Mouse (Mus musculus) adrenal gland, postnatal 10 days (tissue): Measurements from ENCODE around the gene Sult2b1. TPM values are rescaled to one million over a fixed set of nuclear protein-coding genes. Genes with fewer than 3 reads are reported as not detected.
A peak's percentile ranks its signal among the peaks of the same experiment; 100 is the strongest.

Experiments
- DNase-seq: peaks from one replicate; pipeline ENCODE4 v3.0.0; 2021; ENCODE audit warnings: mixed read lengths
- long read RNA-seq, 2 experiments: library from polyadenylated mRNA; stranded (forward); transcript quantifications; one replicate each; pipeline ENCODE4 v2.0.0; 2021
- total RNA-seq, 2 experiments: library from RNA; stranded (reverse); gene quantifications; 2 replicates each; pipeline ENCODE4 v1.2.3; 2021

Gene Sult2b1
- under 1 TPM; 0.39 to 0.45 TPM for total RNA-seq
- long read RNA-seq, experiment 1 = 0 reads
- long read RNA-seq, experiment 2 = 0 reads

DNA sequence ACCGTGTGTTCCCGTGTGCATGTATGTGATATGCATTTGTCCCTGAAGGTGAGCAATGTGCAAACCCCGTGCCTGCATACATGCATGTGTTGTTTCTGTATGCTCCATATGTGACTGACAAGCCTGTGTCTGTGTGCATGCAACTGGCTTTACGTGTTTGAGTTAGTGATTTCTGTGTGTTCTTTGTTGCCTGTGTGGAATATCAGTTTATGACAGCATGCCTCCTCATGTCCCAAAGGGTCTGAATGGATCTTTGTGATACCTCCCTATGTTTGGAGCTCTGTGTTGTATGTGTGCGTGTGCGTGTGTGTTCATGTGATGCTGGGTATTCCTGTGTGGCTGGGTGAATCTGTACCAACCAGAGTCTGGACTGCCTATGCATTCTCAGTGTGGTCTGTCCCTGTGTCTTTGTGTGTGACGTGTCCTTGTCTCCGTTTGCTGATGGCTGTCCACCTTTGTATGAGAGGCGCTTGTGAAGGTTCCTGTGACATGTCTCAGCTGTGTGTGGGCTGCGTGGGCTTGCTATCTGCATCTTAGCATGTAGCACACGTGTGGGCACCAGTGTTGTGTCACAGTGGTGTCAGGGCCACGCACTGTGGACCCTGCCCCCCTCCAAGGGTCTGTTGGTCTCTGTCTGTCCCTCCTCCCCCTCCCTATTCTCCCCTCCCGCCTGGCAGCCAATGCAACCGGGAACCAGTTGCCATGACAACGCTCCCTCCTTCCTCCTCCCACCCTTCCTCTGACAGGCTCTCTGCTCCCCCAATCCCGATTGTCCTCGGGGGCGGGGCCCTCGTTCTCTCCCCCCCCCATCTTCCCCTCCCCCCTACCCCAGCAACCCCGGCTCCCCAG is at the start of gene Sult2b1:
Gene Sult2b1, minus strand, starts transcription at position 146 of the 849 bp plus-strand sequence.
- DNase-seq = peak; percentile 64

DNA sequence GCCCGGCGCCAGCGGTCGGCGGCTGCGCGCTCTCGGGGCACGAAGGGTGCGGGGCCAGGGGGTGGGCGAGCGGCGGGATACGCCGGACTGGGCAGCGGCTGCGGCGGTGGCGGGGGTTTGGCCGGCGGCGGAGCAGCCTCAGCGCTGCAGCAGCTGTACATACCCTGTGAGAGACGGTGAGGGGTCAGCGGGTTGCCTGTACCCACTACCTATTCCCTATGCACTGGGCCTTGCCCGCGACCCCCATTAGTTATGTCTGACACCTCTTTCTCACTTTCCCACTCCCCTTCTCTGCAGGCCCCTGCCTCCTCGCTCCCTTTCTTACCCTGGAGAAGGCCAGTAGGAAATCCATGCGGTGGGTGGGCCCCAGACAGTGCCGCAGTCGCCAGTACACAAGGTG is 49.5 kb upstream of the Sult2b1 start:
- DNase-seq = no peak

DNA sequence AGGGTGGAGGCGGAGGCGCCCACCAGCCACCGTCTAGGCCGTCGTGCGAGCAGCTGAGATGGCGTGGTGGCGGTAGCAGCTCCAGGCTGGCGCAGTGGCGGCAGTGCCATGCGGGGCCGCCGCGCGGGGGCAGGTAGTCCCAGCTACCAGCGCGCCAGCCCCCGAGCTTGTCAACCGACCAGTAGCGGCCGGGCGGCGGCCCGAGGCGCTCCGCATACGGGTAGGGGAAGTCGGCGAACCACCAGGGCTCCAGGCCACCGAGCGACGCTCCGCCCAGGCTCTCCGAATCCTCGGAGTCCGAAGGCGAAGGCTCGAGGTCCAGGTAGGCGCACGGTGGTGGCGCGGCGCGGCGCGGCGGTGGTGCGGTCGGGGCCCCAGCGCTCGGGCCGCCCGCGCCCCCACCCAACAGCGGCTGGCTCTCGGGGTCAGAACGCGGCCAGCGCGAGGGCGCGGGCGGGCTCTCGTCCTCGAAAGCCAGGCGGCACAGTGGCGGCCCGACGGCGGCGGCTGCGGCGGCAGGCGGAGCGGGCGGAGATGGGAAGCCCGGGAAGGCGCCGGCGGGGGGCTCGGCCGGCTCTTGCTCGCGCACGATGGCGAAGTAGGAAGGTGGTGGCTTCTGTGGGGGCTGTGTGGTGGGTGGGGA is 48.8 kb upstream of the Sult2b1 start:
- peak; percentile 35 for DNase-seq

DNA sequence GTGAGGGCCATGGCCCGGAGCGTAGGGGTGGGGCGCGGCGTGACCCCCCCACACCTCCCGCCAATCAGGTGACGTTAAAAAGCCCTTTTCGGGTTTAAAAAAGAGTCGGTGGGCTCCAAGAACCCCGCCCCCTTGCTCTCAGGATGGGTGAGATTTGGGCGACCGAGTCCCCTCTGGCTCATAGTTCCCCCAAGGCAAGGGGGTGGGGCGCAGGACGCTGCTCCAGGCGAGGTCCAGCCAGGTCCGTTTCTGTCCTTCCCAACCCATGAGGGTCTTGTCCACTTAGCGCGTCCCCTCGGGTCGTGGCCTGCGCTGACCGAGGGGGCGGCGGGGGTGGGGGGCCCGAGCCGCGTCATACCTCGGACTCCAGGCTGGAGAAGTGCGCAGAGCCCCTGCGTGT is 48.0 kb upstream of the Sult2b1 start:
- no peak for DNase-seq

DNA sequence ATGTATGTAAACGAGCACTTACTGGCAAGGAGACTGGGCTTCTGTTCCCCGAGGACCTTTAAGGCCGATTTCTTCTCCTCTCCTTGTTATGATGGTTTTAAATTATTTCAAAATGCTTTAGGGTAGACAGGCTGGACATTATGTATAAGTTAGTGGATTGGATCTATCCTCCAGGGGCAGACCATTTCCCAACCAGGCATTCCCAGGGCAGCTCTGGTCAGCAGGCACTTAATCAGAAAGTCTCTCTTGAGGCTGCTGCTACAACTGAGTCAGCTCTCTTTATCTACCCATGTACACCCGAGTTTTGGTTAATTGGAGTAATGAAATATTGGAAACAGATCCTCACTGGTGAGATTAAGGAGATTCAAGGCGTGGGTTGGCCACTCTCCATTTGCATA is 46.7 kb upstream of the Sult2b1 start:
- DNase-seq = no peak

DNA sequence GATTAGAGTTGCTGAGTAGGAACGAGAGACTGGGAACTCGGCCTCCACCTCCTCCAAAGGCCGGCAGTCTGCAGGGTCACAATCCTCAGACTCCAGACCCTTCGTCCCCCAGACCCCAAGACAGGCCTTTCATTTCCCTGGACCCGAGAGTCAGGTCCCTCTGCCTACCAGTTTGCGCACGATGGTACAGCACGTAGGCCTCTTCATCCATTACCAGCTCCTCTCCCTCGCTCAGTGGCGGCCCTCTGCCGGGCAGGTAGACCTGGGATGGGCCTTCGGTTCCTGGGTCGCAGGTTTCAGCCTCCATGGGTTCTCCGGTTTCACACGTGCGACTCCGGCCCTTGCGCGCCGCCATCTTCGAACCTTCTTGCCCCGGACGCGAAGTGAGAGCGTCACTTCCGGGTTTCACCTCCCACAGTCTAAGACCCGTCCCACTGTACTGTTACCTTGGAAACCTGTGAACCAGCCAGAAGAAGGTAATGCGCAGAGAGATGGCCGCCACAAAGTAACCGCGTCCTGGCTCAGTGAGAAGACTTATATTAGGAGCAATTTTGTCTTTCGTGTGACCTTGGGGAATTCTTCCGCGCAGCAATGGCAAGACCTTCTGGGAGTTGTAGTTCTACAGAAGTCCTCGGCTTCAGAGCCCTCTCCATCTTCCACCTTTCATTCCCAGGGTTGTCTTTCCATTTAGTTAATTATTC is 46.1 kb upstream of the Sult2b1 start, which contains the start of gene Grwd1:
Gene Grwd1, minus strand, starts transcription at position 518 of the 701 bp plus-strand sequence.
- DNase-seq = peak; percentile 90

DNA sequence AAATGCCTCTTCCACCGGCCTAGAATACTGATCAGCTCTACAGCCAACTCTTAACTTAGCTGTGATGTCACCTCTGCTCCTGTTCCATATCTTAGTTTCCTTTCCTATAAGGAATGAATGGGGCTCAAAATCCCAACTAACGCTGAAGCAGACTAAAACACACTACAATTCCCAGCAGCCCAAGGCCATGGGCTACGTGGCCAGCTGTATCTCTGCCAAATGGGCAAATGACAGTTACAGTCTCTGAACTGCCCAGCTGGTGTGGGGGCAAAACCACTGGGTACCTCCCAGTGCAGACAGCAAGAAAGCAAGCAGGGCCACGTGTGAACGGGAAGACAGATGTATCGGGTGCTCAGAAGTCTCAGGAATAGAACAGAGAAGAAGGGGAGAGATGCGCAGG is 42.2 kb upstream of the Sult2b1 start:
- peak; percentile 51 for DNase-seq

DNA sequence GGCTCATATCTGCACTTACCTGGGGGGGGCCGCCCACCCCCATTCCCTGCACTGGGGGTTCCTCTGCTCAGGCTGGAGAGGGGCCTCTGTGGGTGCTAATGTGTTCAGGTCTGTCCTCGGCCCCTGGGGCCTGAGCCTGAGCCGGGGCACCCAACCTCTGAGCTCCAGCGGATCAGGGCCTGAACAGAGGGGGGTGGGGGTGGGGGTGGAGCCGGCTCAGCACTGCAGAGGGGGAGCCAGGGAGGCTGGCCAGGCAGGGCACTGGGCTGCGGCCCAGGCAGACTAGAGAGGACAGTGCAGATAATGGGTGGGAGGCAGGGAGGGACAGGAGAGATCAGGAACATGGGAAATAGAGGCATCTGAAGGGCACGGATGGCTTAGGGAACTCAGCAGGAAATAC is 40.1 kb upstream of the Sult2b1 start, which contains the start of gene Kcnj14:
Gene Kcnj14, minus strand, starts transcription at position 185 of the 400 bp plus-strand sequence.
- no peak for DNase-seq

DNA sequence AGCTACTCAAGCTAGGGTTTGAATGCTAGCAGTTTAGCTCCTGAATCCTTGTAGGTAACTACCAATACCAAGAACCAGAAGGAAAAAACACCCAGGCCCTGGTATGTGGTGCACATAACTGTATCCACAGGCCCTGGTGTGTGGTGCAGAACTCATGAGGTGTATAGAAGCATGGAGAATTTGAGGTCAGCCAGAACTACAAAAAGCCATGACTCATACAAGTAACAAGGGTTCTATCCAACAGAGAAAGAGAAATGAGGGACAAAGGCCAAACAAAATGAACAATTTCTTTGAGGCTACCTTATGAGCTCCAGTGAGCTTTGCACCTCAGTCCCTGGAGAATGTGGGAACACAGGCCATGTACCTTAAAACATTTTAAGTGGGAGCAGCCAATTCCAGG is 36.4 kb upstream of the Sult2b1 start:
- no peak for DNase-seq

DNA sequence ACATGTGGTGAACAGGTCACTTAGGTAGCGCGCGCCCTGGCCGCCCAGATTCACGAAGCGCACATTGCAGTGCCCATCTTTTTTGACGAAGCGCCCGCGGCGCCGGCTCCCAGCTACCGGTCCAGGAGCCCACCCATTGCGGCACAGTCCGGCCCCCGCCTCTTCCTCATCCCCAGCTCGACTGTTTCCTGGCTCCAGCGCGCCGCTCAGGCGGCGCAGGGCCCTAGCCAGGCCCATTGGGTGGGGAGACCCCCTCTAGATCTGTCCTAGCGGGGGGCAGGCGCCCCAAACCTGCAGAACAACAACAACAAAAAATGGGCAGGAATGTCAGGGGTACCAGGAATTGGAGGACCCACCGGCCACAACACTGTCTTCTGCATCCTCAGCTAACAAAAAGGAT is 35.4 kb upstream of the Sult2b1 start:
- no peak for DNase-seq

DNA sequence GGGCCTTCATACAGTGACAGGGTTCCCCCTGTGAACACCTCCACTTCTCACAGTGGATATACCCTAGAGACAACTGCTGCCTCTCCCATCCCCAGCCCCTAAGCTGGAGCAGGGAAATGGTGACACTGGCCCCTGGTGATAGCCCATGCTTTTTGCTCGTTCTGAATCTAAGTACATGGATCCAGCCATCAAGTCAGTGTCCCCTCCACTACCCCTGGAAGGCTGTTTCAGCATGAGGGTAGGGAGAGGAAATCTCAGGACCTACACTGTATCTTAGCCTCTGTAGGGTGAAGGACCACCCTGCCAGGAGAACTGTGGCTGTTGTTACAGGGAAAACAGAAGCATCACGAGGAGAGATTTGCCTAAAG is 31.5 kb upstream of the Sult2b1 start:
- no peak for DNase-seq

DNA sequence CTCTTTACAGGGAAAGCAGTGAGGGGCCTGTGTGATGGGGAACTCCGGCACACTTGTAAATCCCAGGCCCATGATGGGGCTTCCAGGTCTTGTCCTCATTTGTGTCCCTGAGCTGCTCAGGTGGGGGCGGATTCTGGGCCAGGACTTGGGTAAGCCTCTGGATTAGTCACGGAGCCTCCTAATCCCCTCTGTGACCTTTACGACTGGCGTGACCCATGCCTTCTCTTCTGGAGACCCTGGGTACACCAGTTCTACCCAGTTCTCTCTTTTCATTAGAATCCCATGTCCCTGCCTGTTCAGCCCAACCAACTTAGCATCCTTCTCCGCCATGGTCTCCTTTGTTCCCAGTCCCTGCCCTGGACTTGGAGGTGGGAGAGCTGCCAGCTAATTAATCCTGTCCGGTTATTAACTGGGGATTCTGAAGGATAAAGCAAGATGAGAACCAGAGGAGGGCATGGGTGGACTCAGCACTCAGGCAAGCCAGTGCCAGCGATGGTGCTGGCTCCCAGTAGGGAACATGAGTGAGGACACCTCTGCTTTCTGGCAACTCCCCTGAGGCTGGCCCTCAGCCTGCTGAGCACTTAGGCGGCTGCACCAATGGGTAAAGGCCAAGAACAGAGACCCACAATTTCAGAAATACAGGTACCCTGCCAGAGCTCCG is 31.0 kb upstream of the Sult2b1 start:
- DNase-seq = no peak

DNA sequence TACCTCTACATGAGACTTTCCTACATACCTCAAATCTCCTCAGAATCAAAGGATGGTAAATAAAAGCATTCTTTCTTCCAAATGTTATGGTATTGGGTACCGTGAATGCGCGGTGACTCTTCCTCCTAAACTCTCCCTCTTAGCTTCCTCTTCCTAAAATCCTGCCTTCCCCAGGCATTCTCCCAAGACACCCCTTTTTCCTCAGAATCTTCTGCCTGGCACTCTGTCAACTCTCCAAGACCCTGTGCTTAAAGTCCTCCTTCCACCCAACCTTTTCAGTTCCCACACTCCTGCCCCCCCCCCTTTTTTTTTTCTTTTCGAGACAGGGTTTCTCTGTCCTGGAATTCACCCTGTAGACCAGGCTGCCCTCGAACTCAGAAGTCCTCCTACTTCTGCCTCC is 30.4 kb upstream of the Sult2b1 start:
- no peak for DNase-seq

DNA sequence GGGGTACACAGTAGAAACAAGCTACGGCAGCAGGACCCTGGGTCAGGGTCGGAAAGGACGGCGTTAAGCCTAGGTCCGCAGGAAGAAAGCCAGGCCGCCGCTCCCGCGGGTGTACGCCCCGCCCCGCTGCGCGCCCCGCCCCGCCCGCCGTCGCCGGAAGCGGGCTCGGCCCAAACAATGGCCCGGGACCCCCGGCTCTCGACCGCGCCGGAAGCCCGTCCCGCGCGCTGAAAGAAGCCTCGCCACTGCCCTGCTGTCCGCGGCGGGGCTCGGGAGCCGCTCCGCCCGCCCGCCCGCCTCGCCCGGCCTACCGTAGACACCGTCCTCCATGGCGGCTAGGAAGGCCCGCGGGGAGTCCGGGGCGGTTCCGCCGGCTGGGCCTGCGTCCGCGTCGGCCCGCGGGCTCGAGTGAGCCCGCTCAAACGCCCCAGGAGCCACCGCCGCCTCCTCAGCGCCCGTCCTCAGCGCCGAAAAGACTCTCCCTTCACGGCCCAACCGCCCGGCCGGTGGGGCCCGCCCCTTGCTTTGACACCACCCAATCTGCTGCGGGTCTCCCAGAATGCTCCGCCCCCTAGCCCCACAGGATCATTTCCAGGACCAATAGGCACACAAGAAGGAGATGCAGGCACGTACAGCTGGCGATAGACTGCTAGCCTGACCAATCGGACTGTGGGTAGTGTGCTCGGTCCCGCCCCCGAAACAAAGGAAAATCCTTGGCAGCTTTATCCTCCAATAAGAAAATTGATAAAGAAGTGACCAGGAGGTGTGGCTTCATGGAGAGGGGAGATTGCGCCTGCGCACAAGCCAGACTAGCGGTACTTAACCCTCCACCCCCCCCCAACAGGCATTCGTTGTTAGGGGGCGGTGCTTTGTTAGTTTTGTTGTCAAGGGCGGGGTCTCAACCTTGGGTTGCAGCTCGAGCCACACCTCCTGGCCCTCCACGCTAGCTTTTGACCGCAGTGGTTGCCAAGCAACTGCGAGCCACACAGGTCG is 29.6 kb upstream of the Sult2b1 start, which contains the start of gene Cyth2:
Gene Cyth2, minus strand, starts transcription at position 795 of the 993 bp plus-strand sequence.
- DNase-seq = peak; percentile 98

DNA sequence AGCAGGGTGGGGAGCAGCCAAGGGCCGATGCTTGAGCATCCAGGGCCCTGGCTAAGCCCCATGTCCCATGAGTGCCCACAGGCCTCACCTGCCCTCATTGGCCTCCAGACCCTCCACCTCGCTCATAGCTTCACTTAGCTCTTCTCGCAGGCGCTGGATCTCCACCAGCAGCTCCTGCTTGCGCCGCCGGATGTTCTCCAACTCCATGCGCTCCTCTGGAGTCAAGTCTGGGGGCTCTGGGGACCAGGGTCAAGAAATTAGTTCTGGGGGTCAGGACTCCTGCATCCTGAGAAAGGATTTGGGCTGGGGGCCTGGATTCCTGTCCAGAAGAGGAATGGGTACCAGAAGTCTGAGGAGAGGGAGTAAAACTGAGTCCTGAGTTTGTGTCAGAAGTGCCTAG is 28.5 kb upstream of the Sult2b1 start:
- no peak for DNase-seq

DNA sequence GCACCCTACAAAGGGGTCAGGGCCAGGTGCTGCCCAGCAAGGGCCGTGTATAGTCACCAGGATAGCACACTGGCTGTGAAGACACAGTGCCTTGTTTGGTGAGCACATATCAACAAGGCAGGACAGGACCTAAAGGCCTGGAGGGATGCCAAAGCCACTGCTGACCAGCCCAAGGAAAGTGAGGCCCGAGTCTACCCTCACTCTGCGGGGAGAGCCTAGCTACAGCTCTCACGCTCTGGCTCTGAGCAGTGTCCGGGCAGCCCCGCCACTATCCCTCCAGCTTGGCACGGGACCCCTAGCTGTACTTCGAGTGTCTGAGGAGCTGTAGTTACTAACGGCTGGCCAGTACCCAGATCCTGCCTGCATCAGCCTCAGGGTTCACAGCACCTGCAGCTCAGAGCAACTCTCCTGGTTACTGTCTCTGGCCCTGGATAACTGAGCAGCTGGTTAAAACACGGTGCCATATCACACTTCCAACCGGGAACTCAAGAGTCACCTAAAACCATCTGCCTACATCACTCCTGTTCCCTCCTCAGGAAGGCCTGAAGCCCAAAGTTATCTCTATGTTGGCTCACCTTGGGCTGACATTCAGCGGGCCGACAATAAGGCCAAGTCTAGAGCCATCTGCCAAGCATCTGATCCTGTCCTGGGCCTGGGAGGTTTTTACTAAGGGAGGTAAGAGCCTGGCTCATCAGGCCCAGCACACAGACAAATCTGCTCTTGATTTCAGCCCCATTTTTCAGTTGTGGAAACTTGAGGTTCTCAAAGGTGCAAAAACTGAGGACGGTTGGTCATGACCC is 25.0 kb upstream of the Sult2b1 start:
- DNase-seq = no peak

DNA sequence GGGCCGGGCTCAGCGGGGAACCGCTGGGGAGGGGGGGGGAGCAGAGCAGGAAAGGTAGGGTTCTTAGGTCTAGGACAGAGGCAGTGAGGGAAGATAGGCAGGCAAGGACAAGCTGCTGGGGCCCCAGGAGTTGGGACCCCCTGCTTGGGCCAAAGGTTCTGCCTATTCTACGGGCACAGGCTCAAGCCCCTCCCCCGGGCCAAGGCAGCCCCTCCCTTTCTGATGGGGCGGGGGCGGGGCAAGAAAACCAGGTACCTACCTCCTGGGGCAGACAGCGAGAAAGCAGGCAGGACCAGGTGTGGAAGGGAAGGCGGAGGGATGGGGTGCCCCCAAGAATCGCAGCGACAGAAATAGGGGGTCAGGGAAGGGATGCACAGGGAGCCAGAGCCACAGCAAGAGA is 24.0 kb upstream of the Sult2b1 start:
- DNase-seq = no peak

DNA sequence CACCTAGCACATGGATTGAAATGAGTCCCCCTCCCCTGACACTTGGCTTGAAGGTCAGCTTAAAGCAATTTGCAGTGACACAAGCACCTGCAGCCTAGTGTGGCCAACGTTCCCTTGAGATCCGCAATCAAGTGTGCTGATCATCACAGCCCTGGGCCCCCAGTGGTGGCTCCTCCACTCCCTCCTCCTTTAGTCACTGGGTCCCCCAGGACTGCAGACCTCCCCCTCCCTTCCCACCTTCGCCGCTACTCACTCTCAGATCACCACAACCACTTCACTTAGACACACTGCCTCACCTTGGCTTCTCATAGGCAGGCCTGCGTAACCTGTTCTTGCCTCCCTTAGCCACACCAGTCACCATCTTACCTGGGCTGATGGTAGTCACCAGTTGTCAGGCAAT is 21.5 kb upstream of the Sult2b1 start:
- DNase-seq = no peak

DNA sequence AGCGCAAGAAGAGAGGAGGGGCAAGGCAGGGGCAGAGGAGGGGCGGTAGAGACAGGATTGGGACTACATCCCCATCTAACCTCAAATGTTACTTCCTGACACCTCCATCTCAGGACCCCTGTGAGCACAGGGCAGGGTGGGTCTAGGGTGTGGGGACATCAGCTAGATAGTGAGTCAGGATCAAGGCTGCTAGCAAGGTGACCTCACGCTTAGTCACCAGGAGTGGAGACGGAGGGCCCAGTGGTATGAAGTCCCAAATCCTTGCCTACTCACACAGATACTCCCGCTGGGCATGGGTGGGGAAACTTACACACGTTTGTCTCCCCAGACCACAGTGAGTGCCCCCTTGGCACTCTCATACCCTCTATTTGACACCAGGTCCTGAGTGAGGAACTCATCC is 18.1 kb upstream of the Sult2b1 start:
- peak; percentile 62 for DNase-seq

DNA sequence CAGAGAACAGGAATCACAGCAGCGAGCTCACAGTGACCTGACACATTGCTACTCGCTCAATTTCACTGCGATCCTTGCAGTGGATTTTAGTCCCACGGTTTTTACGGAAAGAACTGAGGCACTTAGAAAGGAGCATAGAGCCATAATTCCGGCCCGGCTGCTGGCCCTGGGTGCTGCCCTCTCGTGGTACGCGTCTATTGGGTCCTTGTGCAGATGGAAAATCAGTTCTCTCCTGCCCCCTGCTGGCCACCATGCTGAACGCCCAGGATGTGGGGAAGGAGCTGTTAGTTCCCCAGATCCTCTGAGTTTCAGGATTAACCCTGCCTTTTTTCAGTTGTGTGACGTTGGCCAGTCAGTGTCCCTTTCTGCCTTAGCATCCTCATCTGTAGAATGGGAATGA is 16.9 kb upstream of the Sult2b1 start:
- DNase-seq = peak; percentile 96
